Mouse (Mus musculus): ENCODE data around the gene Olfr324.
A peak's percentile ranks its signal among the peaks of the same experiment; 100 is the strongest.

Gene Olfr324

GRCm38 (mm10) chr11:58636376-58636977 is 41.6 kb downstream of the Olfr324 start:
- peak; percentile 24 to 55 for DNase-seq

GRCm38 (mm10) chr11:58638176-58638701 is 43.3 kb downstream of the Olfr324 start:
- no peak for DNase-seq

GRCm38 (mm10) chr11:58640272-58640867 is 45.5 kb downstream of the Olfr324 start, which contains the start of gene Trim58:
Gene Trim58, plus strand, starts transcription at chr11:58640465.
- peak in 1 of 2 experiments; percentile 19 for DNase-seq

DNA sequence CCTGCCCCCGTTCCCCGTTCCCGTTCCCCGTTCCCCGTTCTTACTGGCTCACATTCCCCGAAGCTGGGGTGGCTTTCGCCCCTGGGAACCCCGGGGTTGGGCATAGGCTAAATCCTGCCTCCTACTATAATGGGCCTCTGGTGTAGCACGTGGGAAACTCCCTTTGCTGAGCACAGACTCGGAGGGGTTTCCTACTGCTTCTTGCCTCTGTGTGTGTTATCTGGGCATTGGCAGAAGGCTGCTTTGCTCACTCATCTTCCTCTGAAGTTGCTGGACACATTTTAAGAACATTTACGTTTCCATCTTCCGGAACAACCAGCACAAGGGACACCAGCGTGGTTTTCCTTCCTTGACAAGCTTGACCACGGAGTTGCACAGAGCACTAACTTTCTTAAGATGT is 46.1 kb downstream of the Olfr324 start:
- no peak for DNase-seq

DNA sequence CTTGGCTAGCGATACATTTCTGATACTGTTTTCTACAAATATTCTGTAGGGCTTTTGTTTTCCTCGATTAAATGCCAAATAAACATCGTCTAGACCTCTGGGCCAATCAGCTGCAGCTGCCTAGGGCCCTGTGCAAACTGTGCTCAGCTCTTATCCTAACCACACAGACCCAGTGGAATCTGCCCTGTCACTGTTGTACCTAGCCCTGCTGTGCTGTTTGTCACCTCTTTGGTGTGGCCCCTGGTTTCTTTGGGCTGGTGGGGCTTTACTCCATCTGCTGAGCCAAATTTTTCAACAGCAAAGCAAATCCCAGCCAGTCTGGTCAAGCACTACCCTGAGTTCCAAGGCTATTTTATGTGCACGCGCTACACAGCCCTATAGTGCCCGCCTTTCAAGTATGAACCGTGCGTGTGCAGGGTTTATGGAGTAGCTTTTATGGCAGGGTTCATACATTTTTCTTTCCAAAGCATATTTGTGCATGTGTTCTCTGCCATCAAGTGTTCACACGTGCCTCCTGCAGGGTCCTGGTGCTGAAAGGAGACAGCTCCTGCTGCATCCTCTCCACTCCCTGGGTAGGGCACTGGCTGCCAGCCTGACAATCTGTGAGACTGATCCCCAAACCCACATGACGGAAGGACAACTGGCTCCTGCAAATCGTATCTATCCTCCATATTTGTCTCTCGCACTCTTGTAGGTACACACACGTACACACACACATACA is 46.9 kb downstream of the Olfr324 start:
- no peak for DNase-seq

DNA sequence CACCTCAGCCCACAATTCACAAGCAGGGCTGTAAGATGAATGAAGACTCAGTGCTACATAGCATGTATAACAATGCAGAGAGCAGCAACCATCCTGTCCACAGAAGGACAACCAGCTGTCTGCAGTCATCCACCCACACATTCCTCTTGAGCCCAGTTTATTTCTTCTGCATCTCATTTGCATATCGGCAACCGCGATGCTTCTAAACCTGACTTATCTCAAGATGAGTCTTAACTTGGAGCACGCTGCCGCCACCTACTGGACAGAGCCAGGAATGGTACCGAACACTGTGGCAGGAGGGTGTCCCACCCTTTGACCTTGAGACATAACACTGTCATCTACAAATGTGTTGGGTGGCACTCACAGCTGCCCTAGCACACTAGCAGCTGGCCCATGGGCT is 48.4 kb downstream of the Olfr324 start:
- DNase-seq: peak in 1 of 2 experiments; percentile 20

Measured in kidney, postnatal 36 days (tissue).